Mouse (Mus musculus) MEL (cell line): ENCODE data around the gene Fam166a. TPM values are rescaled to one million over a fixed set of nuclear protein-coding genes. Genes with fewer than 3 reads are reported as not detected.

Experiments
- DNase-seq: peaks from one replicate; pipeline ENCODE4 v3.0.0; 2011; ENCODE audit warnings: low read depth, low spot score
- H3K27ac ChIP-seq: 2 replicates; pipeline ENCODE4 v1.5.1; 2012; ENCODE audit warnings: low read depth, mild to moderate bottlenecking, control low read depth, low read length, moderate library complexity; ENCODE audit not compliant: control insufficient read depth
- H3K27me3 ChIP-seq, 2 experiments: fragments of 150-350 bp in 1 of 2; sonication (generic) in 1 of 2; 2 replicates each; pipeline ENCODE4 v1.6.1; 2012; ENCODE audit warnings: low read length in 2 of 2, mild to moderate bottlenecking in 2 of 2, improper control_type of control experiment in 1 of 2, moderate library complexity in 1 of 2; ENCODE audit not compliant: insufficient read depth in 2 of 2, control insufficient read depth in 1 of 2
- H3K36me3 ChIP-seq, 2 experiments: 2 replicates each; pipeline ENCODE4 v1.6.1; 2012 to 2014; ENCODE audit warnings: low read length in 2 of 2, improper control_type of control experiment in 1 of 2, inconsistent platforms in 1 of 2, mild to moderate bottlenecking in 1 of 2; ENCODE audit not compliant: insufficient read depth in 2 of 2, control insufficient read depth in 1 of 2
- H3K4me1 ChIP-seq, 2 experiments: fragments of 150-350 bp in 1 of 2; sonication (generic) in 1 of 2; 2 replicates each; pipeline ENCODE4 v1.6.1; 2012; ENCODE audit warnings: low read length in 2 of 2, improper control_type of control experiment in 1 of 2, mild to moderate bottlenecking in 1 of 2; ENCODE audit not compliant: insufficient read depth in 2 of 2, control insufficient read depth in 1 of 2
- H3K4me3 ChIP-seq, 2 experiments: fragments of 150-350 bp in 1 of 2; sonication (generic) in 1 of 2; 2 replicates each; pipeline ENCODE4 v1.5.1; 2012; ENCODE audit warnings: low read depth in 2 of 2, low read length in 2 of 2, mild to moderate bottlenecking in 2 of 2, moderate library complexity in 2 of 2, control low read depth in 1 of 2, improper control_type of control experiment in 1 of 2; ENCODE audit not compliant: control insufficient read depth in 1 of 2, insufficient read depth in 1 of 2
- H3K79me2 ChIP-seq: 2 replicates; pipeline ENCODE4 v1.6.1; 2012; ENCODE audit warnings: mild to moderate bottlenecking, low read length, moderate library complexity; ENCODE audit not compliant: control insufficient read depth, poor library complexity, insufficient read depth
- H3K9ac ChIP-seq: 2 replicates; pipeline ENCODE4 v1.6.1; 2012; ENCODE audit warnings: low read depth, mild to moderate bottlenecking, control low read depth, low read length, moderate library complexity; ENCODE audit not compliant: control insufficient read depth, poor library complexity, severe bottlenecking
- H3K9me3 ChIP-seq: fragments of 150-350 bp; sonication (generic); replicated peaks from 2 replicates; pipeline ENCODE4 v1.6.1; 2012; ENCODE audit warnings: mild to moderate bottlenecking, low read length, improper control_type of control experiment, moderate library complexity; ENCODE audit not compliant: insufficient read depth
- CHD1 ChIP-seq: IDR thresholded peaks from 2 replicates; pipeline ENCODE4 v1.6.1; 2012; ENCODE audit warnings: low read depth, mild to moderate bottlenecking, inconsistent platforms, low read length, improper control_type of control experiment
- CHD2 ChIP-seq: IDR thresholded peaks from 2 replicates; pipeline ENCODE4 v1.6.1; 2011; ENCODE audit warnings: low read length, improper control_type of control experiment
- ELF1 ChIP-seq: IDR thresholded peaks from 2 replicates; pipeline ENCODE4 v1.6.1; 2014; ENCODE audit warnings: low read depth, mild to moderate bottlenecking, inconsistent platforms, low read length, improper control_type of control experiment, moderate library complexity
- ETS1 ChIP-seq: IDR thresholded peaks from 2 replicates; pipeline ENCODE4 v1.6.1; 2012; ENCODE audit warnings: low read depth, mild to moderate bottlenecking, inconsistent platforms, low read length, improper control_type of control experiment, moderate library complexity
- GATA1 ChIP-seq: IDR thresholded peaks from 2 replicates; pipeline ENCODE4 v1.6.1; 2011; ENCODE audit warnings: low read depth, low read length, improper control_type of control experiment
- MAFK ChIP-seq: IDR thresholded peaks from 2 replicates; pipeline ENCODE4 v1.6.1; 2011; ENCODE audit warnings: low read depth, mild to moderate bottlenecking, low read length, improper control_type of control experiment, borderline replicate concordance
- MAX ChIP-seq: IDR thresholded peaks from 2 replicates; pipeline ENCODE4 v1.6.1; 2011; ENCODE audit warnings: low read length, improper control_type of control experiment
- MEF2A ChIP-seq: IDR thresholded peaks from 2 replicates; pipeline ENCODE4 v1.6.1; 2014; ENCODE audit warnings: low read depth, mild to moderate bottlenecking, inconsistent platforms, low read length, improper control_type of control experiment; ENCODE audit not compliant: poor library complexity, insufficient replicate concordance, severe bottlenecking; ENCODE audit errors: extremely low read depth
- NRF1 ChIP-seq: IDR thresholded peaks from 2 replicates; pipeline ENCODE4 v1.6.1; 2014; ENCODE audit warnings: low read depth, mild to moderate bottlenecking, inconsistent platforms, low read length, improper control_type of control experiment, moderate library complexity; ENCODE audit not compliant: poor library complexity, insufficient read depth, severe bottlenecking
- POLR2AphosphoS2 ChIP-seq: IDR thresholded peaks from 2 replicates; pipeline ENCODE4 v1.6.1; 2011; ENCODE audit warnings: low read length, improper control_type of control experiment
- POLR2AphosphoS5 ChIP-seq: IDR thresholded peaks from 2 replicates; pipeline ENCODE4 v1.6.1; 2012; ENCODE audit warnings: low read depth, borderline replicate concordance, mild to moderate bottlenecking, inconsistent platforms, low read length, moderate library complexity, mixed read lengths
- RAD21 ChIP-seq: IDR thresholded peaks from 2 replicates; pipeline ENCODE4 v1.6.1; 2011; ENCODE audit warnings: mild to moderate bottlenecking, low read depth, low read length, improper control_type of control experiment
- RCOR1 ChIP-seq: IDR thresholded peaks from 2 replicates; pipeline ENCODE4 v1.6.1; 2012; ENCODE audit warnings: low read depth, mild to moderate bottlenecking, inconsistent platforms, low read length, improper control_type of control experiment
- SMC3 ChIP-seq: IDR thresholded peaks from 2 replicates; pipeline ENCODE4 v1.6.1; 2011; ENCODE audit warnings: low read depth, low read length, improper control_type of control experiment
- TAL1 ChIP-seq: IDR thresholded peaks from 2 replicates; pipeline ENCODE4 v1.6.1; 2012; ENCODE audit warnings: mild to moderate bottlenecking, inconsistent platforms, low read length, moderate library complexity, mixed read lengths
- TCF12 ChIP-seq: IDR thresholded peaks from 2 replicates; pipeline ENCODE4 v1.6.1; 2014; ENCODE audit warnings: low read depth, mild to moderate bottlenecking, inconsistent platforms, low read length, improper control_type of control experiment, moderate library complexity
- UBTF ChIP-seq: IDR thresholded peaks from 2 replicates; pipeline ENCODE4 v1.6.1; 2012; ENCODE audit warnings: low read depth, mild to moderate bottlenecking, inconsistent platforms, low read length, improper control_type of control experiment, moderate library complexity, borderline replicate concordance; ENCODE audit not compliant: insufficient read depth
- ZC3H11A ChIP-seq: IDR thresholded peaks from 2 replicates; pipeline ENCODE4 v1.6.1; 2012; ENCODE audit warnings: low read depth, mild to moderate bottlenecking, inconsistent platforms, low read length, improper control_type of control experiment
- polyA plus RNA-seq, 2 experiments: library from polyadenylated mRNA; stranded (reverse) in 1 of 2; unstranded in 1 of 2; fragments of >175 nt in 1 of 2; fragments of >200 nt in 1 of 2; gene quantifications; 2 replicates each; pipeline versions ENCODE4 v1.2.1 to v1.2.4; 2012; ENCODE audit warnings: low replicate concordance in 2 of 2, low read depth in 1 of 2; ENCODE audit not compliant: insufficient read length in 2 of 2, insufficient read depth in 1 of 2, missing spikeins in 1 of 2
- total RNA-seq: library from RNA; depleted of rRNA; stranded (reverse); fragments of 300-350 nt; gene quantifications from 2 replicates; pipeline ENCODE4 v1.2.3, GENCODE M21; 2012

Fam166a gene
- total and polyA plus RNA-seq, 3 experiments = 1.1 to 15.6 TPM; not detected in 1

DNA sequence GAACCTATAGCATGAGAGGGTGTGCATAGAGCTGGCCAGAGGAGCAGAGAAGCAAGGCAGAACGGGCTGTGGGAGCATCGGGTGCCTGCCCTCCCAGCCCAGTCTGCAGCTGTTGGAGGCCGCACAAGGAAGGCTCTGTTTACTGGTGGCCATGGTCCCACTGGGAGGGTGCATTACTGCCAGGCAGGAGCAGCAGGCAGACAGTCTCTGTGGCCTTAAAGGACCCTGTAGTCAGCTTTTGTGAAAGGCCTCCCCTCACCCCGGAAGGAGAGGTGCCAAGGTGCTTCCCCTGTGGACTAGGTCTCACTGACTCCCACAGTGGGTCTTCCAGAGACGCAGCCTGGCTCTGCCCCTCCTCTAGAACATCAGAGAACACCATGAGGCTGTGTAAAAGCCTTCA is 8.3 kb downstream of the Fam166a start:
- Histone ChIP-seq H3K4me3 (no peak overlapping the region), H3K9me3 (no peaks in the 10 kb centered on the region), H3K4me1 (peaks cover 6 to 18% of the 10 kb centered on the region in 2 experiments; a peak in 3 of 4 replicates), H3K9ac (no peak overlapping the region), H3K27ac (no peak overlapping the region), H3K79me2 (peaks cover 17% of the 10 kb centered on the region), H3K36me3 (peaks cover 6 to 8% of the 10 kb centered on the region in 2 experiments), H3K27me3 (no peaks in the 10 kb centered on the region)
- no peak for DNase-seq
- TF ChIP-seq CHD2 = no peak
- TF ChIP-seq MAX = no peak
- no peak for TF ChIP-seq SMC3
- TF ChIP-seq GATA1 = no peak
- TF ChIP-seq TCF12 = no peak
- TF ChIP-seq RAD21 = no peak
- TF ChIP-seq ZC3H11A = no peak
- TF ChIP-seq NRF1 = no peak
- TF ChIP-seq POLR2AphosphoS2 = no peak
- TF ChIP-seq RCOR1 = no peak
- TF ChIP-seq POLR2AphosphoS5 = no peak
- no peak for TF ChIP-seq MEF2A
- TF ChIP-seq TAL1 = no peak
- TF ChIP-seq CHD1 = no peak

DNA sequence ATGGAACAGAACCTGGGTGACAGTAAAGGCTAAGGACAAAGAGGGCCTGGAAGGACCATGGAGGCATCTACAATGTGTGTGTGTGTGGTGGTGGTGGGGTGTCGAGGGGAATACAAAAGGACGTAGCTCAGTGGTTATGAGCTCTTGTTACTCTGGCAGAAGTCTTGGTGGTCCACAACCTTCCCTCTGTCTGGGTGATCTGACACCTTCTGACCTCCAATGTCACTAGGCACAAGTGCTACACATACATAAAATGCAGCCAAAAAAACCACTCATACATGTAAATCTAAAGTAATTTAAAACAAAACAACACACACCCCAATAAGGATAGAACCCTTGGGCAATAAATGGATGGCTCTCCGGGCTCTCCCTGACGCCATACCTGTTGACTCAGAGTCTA is 8.9 kb downstream of the Fam166a start:
- H3K4me3 ChIP-seq = no peak overlapping the region
- H3K4me1 ChIP-seq = peaks cover 6 to 18% of the 10 kb centered on the region in 2 experiments; a peak in 3 of 4 replicates
- peaks cover 6 to 8% of the 10 kb centered on the region in 2 experiments for H3K36me3 ChIP-seq
- no peak overlapping the region for H3K27ac ChIP-seq
- no peak overlapping the region for H3K9ac ChIP-seq
- TF ChIP-seq ELF1 (no peak), RCOR1 (no peak), UBTF (no peak), POLR2AphosphoS2 (no peak), MAX (no peak), GATA1 (no peak), MAFK (no peak), ETS1 (no peak), CHD1 (no peak), SMC3 (no peak)
- TF ChIP-seq, all 39 proteins: peak for 0
- H3K27me3 ChIP-seq = no peaks in the 10 kb centered on the region
- no peak for DNase-seq
- H3K9me3 ChIP-seq = no peaks in the 10 kb centered on the region
- H3K79me2 ChIP-seq = peaks cover 17% of the 10 kb centered on the region
